Mouse (Mus musculus) C2C12 (cell line): ENCODE measurements around the gene Pygl.

ENCODE experiments used
- CTCF ChIP-seq: IDR thresholded peaks from one replicate; pipeline ENCODE4 v1.5.1; 2011; ENCODE audit not compliant: control insufficient read depth, insufficient read depth, insufficient read length
- FOSL1 ChIP-seq: IDR thresholded peaks from one replicate; pipeline ENCODE4 v1.8.0; 2011; ENCODE audit warnings: mild to moderate bottlenecking, low read length; ENCODE audit not compliant: poor library complexity, insufficient read depth, severe bottlenecking
- USF1 ChIP-seq: IDR thresholded peaks from one replicate; pipeline ENCODE4 v1.6.1; 2011; ENCODE audit warnings: low read depth, mild to moderate bottlenecking, control low read depth, moderate library complexity

DNA sequence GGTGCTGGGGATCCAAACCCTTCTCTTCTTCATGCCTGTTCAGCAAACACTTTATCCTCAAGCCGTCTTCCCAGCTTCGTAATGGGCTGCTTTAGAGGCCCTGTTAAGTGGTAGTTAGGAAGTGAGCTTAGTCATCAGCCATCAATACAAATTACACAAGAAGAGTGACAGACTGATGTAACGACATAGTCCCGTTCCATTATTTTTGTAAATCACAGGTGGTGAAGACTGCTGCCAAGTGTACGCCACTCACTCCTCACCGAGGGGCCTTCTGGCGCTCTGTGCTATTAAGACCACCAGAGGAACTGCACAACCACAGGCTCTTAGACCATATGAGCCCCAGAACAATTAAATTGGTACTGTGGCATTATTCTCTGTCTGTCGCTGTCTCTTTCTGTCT lies 7.3 kb upstream of the Pygl start:
- TF ChIP-seq USF1 (no peak), CTCF (no peak), FOSL1 (no peak)
